Mouse (Mus musculus): ENCODE measurements around the gene Gm20661. TPM values are rescaled to one million over a fixed set of nuclear protein-coding genes. Genes with fewer than 3 reads are reported as not detected.

Gene Gm20661
- polyA plus RNA-seq, 1 experiment from 2014 or later: 4.5 TPM

DNA sequence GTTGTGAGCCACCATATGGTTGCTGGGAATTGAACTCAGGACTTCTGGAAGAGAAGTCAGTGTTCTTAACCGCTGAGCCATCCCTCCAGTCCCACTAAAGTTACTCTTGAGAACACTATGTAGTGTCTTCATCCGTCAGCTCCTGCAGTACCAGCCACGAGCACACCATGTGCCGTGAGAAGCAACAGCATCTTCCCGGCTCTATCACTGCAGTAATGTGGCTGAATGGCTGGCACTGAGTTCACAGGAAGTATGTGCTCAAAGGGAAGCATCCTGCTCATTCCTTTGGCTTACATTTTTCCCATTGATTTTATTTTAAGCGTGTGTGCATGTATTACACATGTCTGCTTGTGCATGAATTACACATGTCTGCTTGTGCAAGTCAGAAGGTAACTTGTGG is 15.4 kb upstream of the Gm20661 start:
- Histone ChIP-seq H3K4me2 (no peak overlapping the region), H3K4me1 (ENCODE audit: insufficient read depth) (no peaks in the 10 kb centered on the region), H3K27ac (ENCODE audit: low read depth) (no peak overlapping the region), H3K36me3 (ENCODE audit: insufficient read depth) (peaks cover 75% of the 10 kb centered on the region), H3K9me3 (ENCODE audit: low read depth, low read length) (no peaks in the 10 kb centered on the region), H3K27me3 (ENCODE audit: insufficient read depth, low read length) (no peaks in the 10 kb centered on the region), H3K9ac (no peak overlapping the region), H3K4me3 (ENCODE audit: low read depth, low read length) (no peak overlapping the region)
- no peak for DNase-seq
- WGBS: 80% methylated on average over 6 of the region's 6 CpGs
- ATAC-seq (ENCODE audit: insufficient read depth): no peak
- TF ChIP-seq CTCF (IDR thresholded peaks at IDR 0.05; ENCODE audit: low read depth): no peak

DNA sequence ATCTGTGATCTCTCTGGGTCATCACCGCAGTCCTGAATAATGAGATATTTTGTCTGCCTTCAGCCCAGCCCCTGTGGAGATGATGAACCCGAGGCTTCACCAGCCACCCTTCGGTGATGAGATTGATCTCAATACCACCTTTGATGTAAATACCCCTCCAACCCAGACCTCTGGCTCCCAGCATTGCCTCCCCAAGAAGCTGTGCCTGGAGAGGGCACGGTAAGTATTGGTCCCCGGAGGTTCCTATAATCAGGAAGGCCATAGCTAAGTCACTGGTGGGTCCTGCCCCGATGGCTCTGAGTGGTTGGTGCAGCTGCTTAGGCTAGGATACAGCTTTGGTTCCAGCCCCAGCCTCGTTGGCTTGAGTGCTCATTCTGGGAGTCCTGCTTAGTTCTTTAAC is 14.3 kb upstream of the Gm20661 start:
- no peak overlapping the region for H3K9ac ChIP-seq
- H3K27ac ChIP-seq (ENCODE audit: low read depth): no peak overlapping the region
- H3K36me3 ChIP-seq (ENCODE audit: insufficient read depth): peaks cover 64% of the 10 kb centered on the region
- WGBS: 91% methylated on average over 7 of the region's 7 CpGs
- no peaks in the 10 kb centered on the region for H3K27me3 ChIP-seq (ENCODE audit: insufficient read depth, low read length)
- H3K9me3 ChIP-seq (ENCODE audit: low read depth, low read length): no peaks in the 10 kb centered on the region
- no peak overlapping the region for H3K4me3 ChIP-seq (ENCODE audit: low read depth, low read length)
- no peak for TF ChIP-seq CTCF (IDR thresholded peaks at IDR 0.05; ENCODE audit: low read depth)
- no peak overlapping the region for H3K4me2 ChIP-seq
- no peaks in the 10 kb centered on the region for H3K4me1 ChIP-seq (ENCODE audit: insufficient read depth)
- DNase-seq (no peak), ATAC-seq (ENCODE audit: insufficient read depth) (no peak)

DNA sequence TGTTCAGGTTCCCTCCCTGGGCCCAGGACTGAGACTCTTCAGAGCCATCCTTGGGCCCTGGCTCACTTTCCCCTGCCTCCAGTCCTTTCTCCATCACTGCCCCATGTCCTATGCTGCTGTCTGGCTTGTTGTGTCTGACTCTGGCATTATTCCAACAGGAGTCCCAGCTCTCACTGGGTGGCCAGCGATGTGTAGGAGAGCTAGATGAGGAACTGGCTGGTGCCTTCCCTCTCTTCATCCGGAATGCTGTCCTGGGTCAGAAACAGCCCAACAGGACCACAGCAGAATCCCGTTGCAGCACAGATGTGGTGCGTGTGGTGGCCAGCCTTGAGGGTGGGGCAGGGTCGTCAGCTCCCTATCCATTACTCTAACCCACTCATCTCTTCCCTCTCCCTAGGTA is 12.5 kb upstream of the Gm20661 start:
- Histone ChIP-seq H3K27me3 (ENCODE audit: insufficient read depth, low read length) (no peaks in the 10 kb centered on the region), H3K9me3 (ENCODE audit: low read depth, low read length) (no peaks in the 10 kb centered on the region), H3K27ac (ENCODE audit: low read depth) (no peak overlapping the region), H3K36me3 (ENCODE audit: insufficient read depth) (peaks cover 53% of the 10 kb centered on the region), H3K4me3 (ENCODE audit: low read depth, low read length) (no peak overlapping the region), H3K4me2 (no peak overlapping the region), H3K9ac (no peak overlapping the region), H3K4me1 (ENCODE audit: insufficient read depth) (no peaks in the 10 kb centered on the region; the same call in 1 of the 2 replicates)
- no peak for TF ChIP-seq CTCF (IDR thresholded peaks at IDR 0.05; ENCODE audit: low read depth)
- WGBS: 63% methylated on average over 5 of the region's 5 CpGs
- no peak for ATAC-seq (ENCODE audit: insufficient read depth)
- peak; percentile 44 for DNase-seq

DNA sequence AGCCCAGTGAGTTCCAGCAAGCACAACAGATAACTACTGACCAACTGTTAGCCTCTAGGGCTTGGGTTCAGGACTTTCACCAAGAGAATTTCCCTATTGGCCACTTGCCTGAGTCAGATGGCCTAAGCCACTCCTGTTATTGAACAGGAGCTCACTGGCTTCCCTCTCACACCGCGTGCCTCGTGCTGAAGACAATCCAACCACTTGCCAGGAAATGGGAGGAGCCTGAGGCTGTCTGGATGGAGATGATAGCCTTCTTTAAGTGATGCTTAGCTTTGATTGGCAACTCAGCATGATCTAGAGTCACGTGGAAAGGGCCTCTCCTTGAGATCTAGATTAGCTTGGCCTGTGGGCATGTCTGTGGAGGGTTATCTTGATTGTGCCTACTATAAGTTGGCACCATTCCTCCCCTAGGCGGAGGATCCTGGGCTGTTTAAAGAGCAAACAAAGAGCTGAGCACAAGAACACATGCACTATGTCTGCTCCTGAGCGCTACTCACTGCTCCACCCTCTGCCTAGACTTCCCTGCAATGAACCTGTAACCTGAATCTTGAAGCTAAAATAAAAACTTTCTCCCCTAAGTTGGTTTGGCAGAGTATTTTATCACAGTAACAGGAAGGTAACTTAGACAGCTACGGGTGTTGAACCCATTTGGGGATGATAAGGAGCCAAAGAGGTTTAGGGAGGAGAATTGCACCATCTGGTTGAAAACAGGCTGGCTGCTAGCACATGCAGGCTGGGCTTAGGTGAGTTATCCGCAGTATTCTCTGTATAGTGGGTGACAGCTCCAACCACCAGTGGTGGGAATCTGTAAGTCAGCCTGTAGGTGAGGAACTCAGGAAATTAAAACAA is 10.9 kb upstream of the Gm20661 start:
- H3K9me3 ChIP-seq (ENCODE audit: low read depth, low read length): no peaks in the 10 kb centered on the region
- ATAC-seq (ENCODE audit: insufficient read depth): 0 out of 2 replicates have a peak, but pooled peaks have one; percentile 24

DNA sequence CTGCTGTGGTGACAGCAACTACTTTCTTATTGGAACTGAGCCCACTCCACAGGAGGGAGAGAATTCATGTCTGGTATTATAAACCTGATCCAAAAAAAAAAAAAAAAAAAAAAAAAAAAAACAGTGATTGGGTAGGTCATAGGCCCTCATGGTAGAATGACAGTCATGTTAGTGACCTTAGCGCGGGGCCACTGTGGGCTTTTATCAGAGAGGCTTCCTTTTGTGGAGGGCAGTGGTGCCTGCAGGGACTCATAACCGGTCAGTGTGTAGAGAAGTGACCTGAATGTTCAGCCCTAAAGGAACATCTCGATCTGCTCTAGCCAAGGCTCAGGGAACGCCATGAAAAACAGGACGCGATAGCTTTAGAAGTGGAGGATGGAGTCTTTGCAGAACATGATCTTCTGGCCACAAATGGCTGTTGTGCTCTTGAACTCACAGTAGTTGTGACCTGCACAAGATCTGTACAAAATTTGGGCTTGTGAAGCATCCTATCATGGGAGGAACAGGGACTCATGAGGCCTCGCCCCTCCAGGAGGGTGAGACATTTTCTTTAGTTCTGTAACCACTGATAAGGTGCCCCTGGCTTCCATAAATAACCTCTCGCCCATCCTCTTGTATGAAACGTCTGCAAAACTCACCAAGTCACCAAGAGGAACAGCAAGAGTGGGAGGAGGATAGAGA is 8.2 kb upstream of the Gm20661 start:
- peaks cover 21% of the 10 kb centered on the region for H3K36me3 ChIP-seq (ENCODE audit: insufficient read depth)
- no peak overlapping the region for H3K4me3 ChIP-seq (ENCODE audit: low read depth, low read length)
- H3K4me2 ChIP-seq: peak overlapping the region; percentile 4; the same call in 1 of the 2 replicates
- H3K4me1 ChIP-seq (ENCODE audit: insufficient read depth): no peaks in the 10 kb centered on the region; the same call in 1 of the 2 replicates
- peak overlapping the region; percentile 38 for H3K27ac ChIP-seq (ENCODE audit: low read depth)
- DNase-seq (no peak), ATAC-seq (ENCODE audit: insufficient read depth) (no peak)
- TF ChIP-seq CTCF (IDR thresholded peaks at IDR 0.05; ENCODE audit: low read depth): no peak
- no peaks in the 10 kb centered on the region for H3K27me3 ChIP-seq (ENCODE audit: insufficient read depth, low read length)
- WGBS: 67% methylated on average over 10 of the region's 10 CpGs
- no peak overlapping the region for H3K9ac ChIP-seq
- H3K9me3 ChIP-seq (ENCODE audit: low read depth, low read length): no peaks in the 10 kb centered on the region

More for the DNA sequence above, 10.9 kb upstream of the Gm20661 start:
- TF ChIP-seq CTCF (IDR thresholded peaks at IDR 0.05; ENCODE audit: low read depth): no peak
- Histone ChIP-seq H3K27ac (ENCODE audit: low read depth) (no peak overlapping the region), H3K4me3 (ENCODE audit: low read depth, low read length) (no peak overlapping the region), H3K9ac (no peak overlapping the region), H3K36me3 (ENCODE audit: insufficient read depth) (peaks cover 39% of the 10 kb centered on the region), H3K4me1 (ENCODE audit: insufficient read depth) (no peaks in the 10 kb centered on the region; the same call in 1 of the 2 replicates), H3K27me3 (ENCODE audit: insufficient read depth, low read length) (no peaks in the 10 kb centered on the region), H3K4me2 (no peak overlapping the region)
- DNase-seq: peak; percentile 52
- 62% methylated on average over 8 of the region's 8 CpGs for WGBS

DNA sequence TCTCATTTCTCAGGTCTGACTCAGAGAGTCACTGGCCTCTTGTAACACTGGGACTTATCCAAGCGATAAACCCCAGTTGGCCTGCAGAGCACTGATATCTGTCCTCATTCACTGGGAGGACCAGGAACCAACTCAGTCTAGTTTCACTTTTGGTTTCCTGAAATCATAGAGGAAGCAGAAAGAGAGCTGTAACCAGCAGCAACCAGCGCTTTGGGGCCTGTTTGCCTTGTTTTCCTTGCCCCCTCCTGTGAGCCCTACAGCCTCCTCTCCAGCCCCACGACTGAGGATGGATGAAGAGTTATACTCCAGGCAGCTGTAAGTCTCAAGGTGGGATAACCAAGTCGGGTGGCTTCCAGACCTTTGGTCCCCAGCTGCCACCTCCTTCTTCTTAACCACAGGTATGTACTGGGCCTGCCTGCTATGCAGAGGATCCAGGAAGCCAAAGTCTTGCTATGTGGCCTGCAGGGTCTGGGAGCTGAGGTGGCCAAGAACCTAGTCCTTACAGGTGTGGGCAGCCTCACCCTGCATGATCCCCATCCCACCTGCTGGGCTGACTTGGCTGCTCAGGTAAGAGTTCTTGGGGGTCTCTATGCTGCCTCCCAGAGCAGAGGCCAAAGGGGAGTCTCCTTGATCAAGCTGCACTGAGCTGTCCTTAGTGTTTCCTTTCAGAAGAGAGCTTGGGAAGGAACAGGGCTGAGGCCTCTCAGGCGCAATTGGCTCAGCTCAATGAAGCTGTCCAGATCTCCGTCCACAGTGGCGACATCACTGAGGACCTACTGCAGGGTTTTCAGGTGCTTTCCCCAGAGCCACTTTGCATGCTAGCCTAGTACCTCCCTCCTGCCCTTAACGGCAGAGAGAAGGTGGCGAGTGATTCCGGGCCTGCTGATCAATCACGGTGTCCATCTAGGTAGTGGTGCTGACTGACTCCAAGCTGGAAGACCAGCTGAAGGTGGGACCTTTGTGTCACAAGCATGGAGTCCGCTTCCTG is 7.2 kb upstream of the Gm20661 start, which contains the start of gene Uba7:
TSS of gene Uba7 (plus strand) at position 107 of the 988 bp plus-strand sequence.
- DNase-seq (peak; percentile 40), ATAC-seq (ENCODE audit: insufficient read depth) (no peak)
- Histone ChIP-seq H3K4me3 (ENCODE audit: low read depth, low read length) (peak within 1 kb of the TSS; percentile 13; the same call in 1 of the 2 replicates), H3K4me1 (ENCODE audit: insufficient read depth) (peaks cover 3% of the 10 kb centered on the region), H3K27me3 (ENCODE audit: insufficient read depth, low read length) (no peaks in the 10 kb centered on the region), H3K36me3 (ENCODE audit: insufficient read depth) (peaks cover 11% of the 10 kb centered on the region), H3K4me2 (peak within 1 kb of the TSS; percentile 34), H3K27ac (ENCODE audit: low read depth) (peak within 1 kb of the TSS; percentile 75), H3K9ac (peak within 1 kb of the TSS; percentile 20; the same call in 1 of the 2 replicates), H3K9me3 (ENCODE audit: low read depth, low read length) (no peaks in the 10 kb centered on the region)
- no peak for TF ChIP-seq CTCF (IDR thresholded peaks at IDR 0.05; ENCODE audit: low read depth)
- WGBS: 59% methylated on average over 12 of the region's 12 CpGs
